Mouse (Mus musculus) heart, postnatal 0 days (tissue): ENCODE measurements around the gene Tlr11.

Experiments used
- CTCF ChIP-seq: IDR thresholded peaks from 2 replicates; pipeline ENCODE4 v1.5.1; 2016; ENCODE audit warnings: antibody characterized with exemption, control low read depth, low read depth
- EP300 ChIP-seq: IDR thresholded peaks from 2 replicates; pipeline ENCODE4 v1.6.1; 2016; ENCODE audit warnings: antibody characterized with exemption, low read depth

- no peak for TF ChIP-seq CTCF
- no peak for TF ChIP-seq EP300
These were observed at the start of gene Tlr11 for GRCm38 (mm10) chr14:50357593-50357992.
